Comparison of ENCODE assay signal across 24 mouse cellular contexts in genomic region chr5:138641761-138642160, GRCm38 (mm10).
"Had no signal": no experiment of that assay in that cellular context is flagged by ENCODE, and none has a peak within 500 bp of the region (broad histone marks: within the 10 kb centered on the region; RNA-seq: fewer than 3 reads in every experiment).

No protein-coding gene starts in this region.

- H3K9ac ChIP-seq: heart, embryonic 12.5 days; hindbrain, embryonic 13.5 days; hindbrain, embryonic 15.5 days; kidney, embryonic 15.5 days; limb, embryonic 12.5 days; liver, embryonic 15.5 days had no signal

- H3K9me3 ChIP-seq: heart, embryonic 10.5 days; heart, embryonic 12.5 days; hindbrain, embryonic 13.5 days; hindbrain, embryonic 15.5 days; kidney, embryonic 15.5 days; liver, embryonic 15.5 days had no signal

- H3K27me3 ChIP-seq: heart, embryonic 12.5 days; hindbrain, embryonic 13.5 days; hindbrain, embryonic 15.5 days; kidney, embryonic 15.5 days; limb, embryonic 12.5 days; liver, embryonic 15.5 days had no signal

- H3K27ac ChIP-seq: heart, embryonic 10.5 days; hindbrain, embryonic 13.5 days; hindbrain, embryonic 15.5 days; hindbrain, postnatal 0 days; kidney, embryonic 15.5 days; kidney, postnatal 0 days; limb, embryonic 12.5 days; liver, embryonic 15.5 days had no signal

- H3K4me1 ChIP-seq: heart, embryonic 10.5 days; heart, embryonic 12.5 days; hindbrain, embryonic 13.5 days; hindbrain, embryonic 15.5 days; kidney, embryonic 15.5 days; limb, embryonic 12.5 days; liver, embryonic 15.5 days had no signal

- H3K4me2 ChIP-seq: heart, embryonic 12.5 days; hindbrain, embryonic 13.5 days; hindbrain, embryonic 15.5 days; kidney, embryonic 15.5 days; limb, embryonic 12.5 days; liver, embryonic 11.5 days; liver, embryonic 15.5 days had no signal

- ATAC-seq: hindbrain, postnatal 0 days; intestine, embryonic 16.5 days had no signal

- DNase-seq: gastrocnemius, postnatal 14 days; gastrocnemius, postnatal 36 days; heart, adult 18-20 months; heart, postnatal 10 days; kidney, adult 11 months; kidney, adult 2 months; kidney, adult 9 months; kidney, postnatal 14 days; kidney, postnatal 36 days; layer of hippocampus, adult 9-11 months; layer of hippocampus, postnatal 36 days; left cerebral cortex, postnatal 4 days; liver had no signal

- H3K4me3 ChIP-seq: heart, embryonic 10.5 days; heart, embryonic 12.5 days; hindbrain, embryonic 13.5 days; hindbrain, embryonic 15.5 days; kidney, embryonic 15.5 days; limb, embryonic 12.5 days; liver, embryonic 15.5 days had no signal
